Mouse (Mus musculus) gastrocnemius, postnatal 10 days (tissue): ENCODE results near the gene Zswim7. TPM values are rescaled to one million over a fixed set of nuclear protein-coding genes. Genes with fewer than 3 reads are reported as not detected.

ENCODE experiments used
- DNase-seq: peaks from one replicate; pipeline ENCODE4 v3.0.0; 2021; ENCODE audit warnings: mixed read lengths
- total RNA-seq, 2 experiments: library from RNA; stranded (reverse); gene quantifications; 2 replicates each; pipeline ENCODE4 v1.2.3; 2021

The Zswim7 gene
- total RNA-seq, 2 experiments from 2014 or later, result 15.2 to 17.9 TPM

GRCm38 (mm10) chr11:62253380-62253779 is 27.8 kb downstream of the Zswim7 start:
- no peak for DNase-seq

- DNase-seq, result no peak
These were observed 30.1 kb downstream of the Zswim7 start for GRCm38 (mm10) chr11:62251047-62251446.

- peak; percentile 26 for DNase-seq
These were observed 31.7 kb downstream of the Zswim7 start for GRCm38 (mm10) chr11:62249266-62250037.

GRCm38 (mm10) chr11:62248401-62249244 is 32.6 kb downstream of the Zswim7 start, which contains the start of gene Adora2b:
TSS of gene Adora2b (plus strand) at chr11:62248984.
- peak; percentile 76 for DNase-seq

DNA sequence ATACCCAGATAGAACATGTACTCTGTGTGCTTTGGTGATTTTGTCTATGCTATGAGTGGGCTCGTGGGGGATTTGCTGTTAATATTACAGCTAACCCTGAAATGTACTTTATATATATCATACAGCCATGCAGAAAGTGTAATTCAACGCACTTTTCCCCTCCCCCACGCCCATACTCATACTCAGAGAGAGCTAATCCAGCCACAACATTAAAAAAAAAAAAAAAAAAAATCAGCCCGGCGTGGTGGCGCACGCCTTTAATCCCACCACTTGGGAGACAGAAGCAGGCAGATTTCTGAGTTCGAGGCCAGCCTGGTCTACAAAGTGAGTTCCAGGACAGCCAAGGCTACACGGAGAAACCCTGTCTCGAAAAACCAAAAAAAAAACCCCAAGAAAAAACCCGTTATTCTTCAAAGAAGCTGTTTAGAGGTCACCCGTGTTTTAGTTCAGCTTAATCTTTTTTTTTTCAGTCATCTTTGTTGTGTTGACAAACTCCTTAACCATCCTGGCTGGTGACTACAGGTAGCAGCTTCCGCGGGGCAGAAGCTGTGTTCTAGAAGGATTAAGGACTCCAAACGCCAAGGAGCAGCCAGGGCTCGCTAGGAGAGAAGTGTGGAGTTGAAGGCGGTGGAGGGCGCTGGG is 33.3 kb downstream of the Zswim7 start:
- no peak for DNase-seq

DNA sequence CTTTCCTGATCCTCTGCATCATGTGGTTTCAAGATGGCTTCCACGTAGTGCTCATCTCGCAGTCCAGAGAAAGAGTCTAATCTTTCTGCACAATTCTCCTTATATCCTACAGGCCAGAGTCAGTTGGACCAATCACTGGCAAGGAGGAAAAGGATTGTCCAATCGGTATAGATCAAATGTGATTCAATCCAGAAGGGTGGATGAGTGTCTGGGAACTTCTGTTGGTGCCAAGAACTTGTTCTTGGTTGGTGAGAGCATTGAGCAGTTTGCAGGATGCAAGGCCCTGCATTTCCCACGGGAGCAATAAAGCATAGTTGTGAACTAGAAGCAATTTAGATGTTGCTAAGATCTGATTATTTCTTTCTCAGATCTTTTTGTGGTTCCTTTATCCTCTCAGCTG is 36.7 kb downstream of the Zswim7 start:
- no peak for DNase-seq

DNA sequence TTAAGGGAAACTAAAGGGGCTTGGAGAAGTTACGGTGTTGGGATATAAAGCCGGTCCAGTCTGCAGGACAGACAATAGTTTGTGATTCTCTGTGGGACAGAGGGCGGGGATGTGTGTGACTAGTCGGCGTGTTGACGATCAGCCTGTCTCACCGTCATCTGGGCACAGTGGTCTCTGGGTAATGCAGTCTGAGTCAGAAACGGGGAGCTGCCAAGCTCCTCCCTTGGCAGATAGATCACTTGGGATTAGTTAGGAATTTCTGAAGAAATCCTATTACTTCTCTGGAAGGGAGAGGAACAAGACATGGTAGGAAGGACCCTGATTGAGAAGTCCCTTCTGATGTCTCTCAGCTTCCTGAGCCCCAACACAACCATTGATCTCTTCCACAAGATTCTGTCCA is 37.3 kb downstream of the Zswim7 start:
- no peak for DNase-seq

DNA sequence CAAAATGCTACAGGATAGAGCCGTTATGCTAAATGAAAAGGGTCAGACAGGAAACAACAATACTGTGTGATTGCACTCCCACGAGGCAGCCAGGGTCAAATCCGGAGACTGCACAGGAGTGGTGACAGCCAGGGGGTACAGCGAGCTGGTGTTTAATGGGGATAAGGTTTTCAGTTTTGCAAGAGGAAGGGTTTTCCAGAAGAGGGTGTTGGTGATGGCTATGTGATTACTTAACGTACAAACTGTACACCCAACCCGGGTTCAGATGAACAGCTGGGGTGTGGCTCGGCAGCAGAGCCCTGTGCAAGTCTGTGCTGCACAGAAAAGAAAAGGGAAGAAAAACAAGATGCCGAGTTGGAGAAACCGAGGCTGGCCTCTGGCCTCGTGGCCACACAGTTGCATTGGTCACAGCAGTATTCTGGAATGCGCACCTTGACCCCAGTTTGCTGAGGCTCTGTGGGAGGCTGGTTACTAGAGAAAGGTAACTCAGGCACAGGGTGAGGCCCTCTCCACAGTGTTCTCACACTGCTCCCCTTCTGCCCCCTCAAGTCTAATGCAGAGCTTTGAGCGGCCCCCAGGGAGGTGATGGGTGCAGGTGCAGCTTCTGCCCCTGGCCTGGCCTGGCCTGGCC is 40.4 kb downstream of the Zswim7 start:
- no peak for DNase-seq

GRCm38 (mm10) chr11:62224797-62225196 is 56.4 kb downstream of the Zswim7 start:
- DNase-seq, result no peak

- DNase-seq, result no peak
These were observed 57.2 kb downstream of the Zswim7 start for GRCm38 (mm10) chr11:62223962-62224361.

DNA sequence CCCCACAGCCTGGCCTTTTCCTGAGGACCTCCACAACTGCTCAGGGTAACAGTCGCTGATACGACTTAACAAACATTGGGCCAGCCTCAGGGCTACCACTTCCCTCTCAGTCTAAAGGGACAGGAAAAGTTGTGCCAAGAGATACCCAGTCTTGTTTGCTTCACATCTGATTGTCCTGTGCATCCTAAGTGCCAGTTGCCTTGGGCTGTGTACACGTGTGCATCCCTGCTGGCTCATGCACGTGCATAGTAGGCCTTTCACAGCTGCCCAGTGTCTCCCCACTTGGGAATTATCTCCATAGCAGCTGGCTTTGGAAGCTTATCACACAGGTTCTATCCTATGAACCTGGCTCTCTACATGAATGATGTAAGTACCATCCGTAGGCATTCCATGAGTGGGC is 57.8 kb downstream of the Zswim7 start:
- no peak for DNase-seq

- DNase-seq, result no peak
These were observed 60.2 kb downstream of the Zswim7 start for GRCm38 (mm10) chr11:62220756-62221510.

DNA sequence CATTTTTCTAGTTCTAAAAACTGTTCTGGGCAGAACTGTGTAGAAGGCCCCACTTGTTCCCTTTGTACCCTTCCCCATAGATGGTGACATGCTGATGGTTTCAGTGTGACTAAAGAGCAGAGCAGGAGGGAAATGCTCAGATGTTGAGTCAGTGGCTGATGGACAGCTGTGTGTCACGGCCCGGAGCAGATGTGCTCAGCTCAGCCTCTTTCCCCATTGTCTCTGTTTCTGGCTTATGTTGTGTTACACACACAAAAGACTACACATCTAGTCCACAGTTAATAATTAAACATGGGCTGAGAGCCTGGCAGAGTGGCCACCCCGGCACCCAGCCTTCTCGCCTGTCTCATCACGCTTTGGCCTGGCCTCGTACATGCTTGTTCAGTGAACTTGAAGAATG is 63.4 kb downstream of the Zswim7 start:
- no peak for DNase-seq

Other genes starting within 250 kb of the Zswim7 start
- gene Adora2b, start 32.4 kb downstream of the Zswim7 start, total RNA-seq, result 1 to 10 TPM in 1 of 2 experiments, under 1 TPM in 1; 0.88 to 1.3 TPM
- gene Ttc19, start 98 bp upstream of the Zswim7 start, total RNA-seq, result 10 to 100 TPM; 21.3 to 23.0 TPM
- 1 to 10 TPM; 2.9 to 3.7 TPM for gene Pigl, start 177.1 kb upstream of the Zswim7 start, total RNA-seq
- gene Ncor1, start 177.2 kb upstream of the Zswim7 start, total RNA-seq, result 100 to 1,000 TPM; 132 to 145 TPM